Mouse (Mus musculus) kidney, postnatal 0 days (tissue): ENCODE data around the gene Rasgef1b. TPM values are rescaled to one million over a fixed set of nuclear protein-coding genes. Genes with fewer than 3 reads are reported as not detected.

Experiments used
- ATAC-seq: fragments of 200-750 bp; cut with Nextera tagmentation; replicated peaks from 2 replicates; pipeline ENCODE4 v1.8.0; 2017; ENCODE audit warnings: low read depth, moderate number of reproducible peaks, moderate TSS enrichment, moderate library complexity; ENCODE audit not compliant: low FRiP score
- DNase-seq: peaks from one replicate; pipeline ENCODE4 v3.0.0-alpha.2; 2016; ENCODE audit warnings: low spot score
- H3K27ac ChIP-seq: fragments of 300-500 bp; sonication (generic); 2 replicates; pipeline ENCODE4 v1.5.1; 2014; ENCODE audit warnings: mild to moderate bottlenecking
- H3K27me3 ChIP-seq: fragments of 300-500 bp; sonication (generic); 2 replicates; pipeline ENCODE4 v1.6.1; 2014; ENCODE audit warnings: low read length, mixed read lengths; ENCODE audit not compliant: insufficient read depth
- H3K36me3 ChIP-seq: fragments of 300-500 bp; sonication (generic); 2 replicates; pipeline ENCODE4 v1.6.1; 2014; ENCODE audit warnings: low read length, mixed read lengths; ENCODE audit not compliant: insufficient read depth
- H3K4me1 ChIP-seq: fragments of 300-500 bp; sonication (generic); replicated peaks from 2 replicates; pipeline ENCODE4 v1.6.1; 2014; ENCODE audit warnings: antibody characterized with exemption, low read length, mixed read lengths; ENCODE audit not compliant: insufficient read depth
- H3K4me2 ChIP-seq: fragments of 300-500 bp; sonication (generic); 2 replicates; pipeline ENCODE4 v1.6.1; 2014; ENCODE audit warnings: mild to moderate bottlenecking, low read length, moderate library complexity, mixed read lengths
- H3K4me3 ChIP-seq: fragments of 300-500 bp; sonication (generic); replicated peaks from 2 replicates; pipeline ENCODE4 v1.5.1; 2014; ENCODE audit warnings: low read depth, low read length
- H3K9ac ChIP-seq: fragments of 300-500 bp; sonication (generic); 2 replicates; pipeline ENCODE4 v1.6.1; 2014; ENCODE audit warnings: low read depth, low read length
- H3K9me3 ChIP-seq: fragments of 300-500 bp; sonication (generic); replicated peaks from 2 replicates; pipeline ENCODE4 v1.6.1; 2016; ENCODE audit warnings: low read length, inconsistent platforms, mixed read lengths
- CTCF ChIP-seq: IDR thresholded peaks from 2 replicates; pipeline ENCODE4 v1.5.1; 2016; ENCODE audit warnings: antibody characterized with exemption, low read depth, mild to moderate bottlenecking, moderate library complexity
- WGBS: fragments of 180-500 bp; shearing (Covaris S2); extraction: QIAGEN DNeasy Blood & Tissue Kit; methylation state at CpG from one replicate; pipeline ENCODE4 v1.1.7; 2014; 5-methylcytosine and 5-hydroxymethylcytosine counted together
- polyA plus RNA-seq: library from polyadenylated mRNA; unstranded; fragments of >200 nt; fragmentation: Nextera tagmentation; extraction: Ambion mirVana; gene quantifications from 2 replicates; pipeline ENCODE4 v1.2.1, GENCODE M21; 2015

Gene Rasgef1b
- polyA plus RNA-seq, 1 experiment from 2014 or later = 7.3 TPM

GRCm38 (mm10) chr5:99444777-99445176 is 284.1 kb downstream of the Rasgef1b start:
- Histone ChIP-seq H3K4me1 (no peaks in the 10 kb centered on the region), H3K36me3 (no peaks in the 10 kb centered on the region), H3K9ac (no peak overlapping the region), H3K27me3 (no peaks in the 10 kb centered on the region), H3K4me2 (no peak overlapping the region), H3K4me3 (no peak overlapping the region), H3K9me3 (no peaks in the 10 kb centered on the region), H3K27ac (no peak overlapping the region)
- no peak for TF ChIP-seq CTCF
- ATAC-seq = no peak
- WGBS = 60% methylated on average over 7 of the region's 7 CpGs
- DNase-seq = no peak

GRCm38 (mm10) chr5:99440109-99440508 is 288.8 kb downstream of the Rasgef1b start:
- ATAC-seq = no peak
- Histone ChIP-seq H3K9me3 (no peaks in the 10 kb centered on the region), H3K27ac (no peak overlapping the region), H3K27me3 (no peaks in the 10 kb centered on the region), H3K4me1 (no peaks in the 10 kb centered on the region), H3K4me2 (no peak overlapping the region), H3K36me3 (no peaks in the 10 kb centered on the region), H3K9ac (no peak overlapping the region), H3K4me3 (no peak overlapping the region)
- DNase-seq = no peak
- TF ChIP-seq CTCF = no peak
- WGBS = 60% methylated on average over 6 of the region's 6 CpGs

- H3K27me3 ChIP-seq = no peaks in the 10 kb centered on the region
- H3K36me3 ChIP-seq = no peaks in the 10 kb centered on the region
- no peak overlapping the region for H3K4me3 ChIP-seq
- no peak for TF ChIP-seq CTCF
- DNase-seq (peak; percentile 60), ATAC-seq (no peak)
- no peak overlapping the region for H3K27ac ChIP-seq
- no peaks in the 10 kb centered on the region for H3K4me1 ChIP-seq
- H3K9me3 ChIP-seq = no peaks in the 10 kb centered on the region
- 48% methylated on average over 1 of the region's 1 CpGs for WGBS
- H3K9ac ChIP-seq = no peak overlapping the region
- H3K4me2 ChIP-seq = no peak overlapping the region
Measured at GRCm38 (mm10) chr5:99438526-99438925, 290.3 kb downstream of the Rasgef1b start.

GRCm38 (mm10) chr5:99434226-99434625 is 294.6 kb downstream of the Rasgef1b start:
- Histone ChIP-seq H3K27ac (no peak overlapping the region), H3K9ac (no peak overlapping the region), H3K4me1 (no peaks in the 10 kb centered on the region), H3K36me3 (no peaks in the 10 kb centered on the region), H3K4me3 (no peak overlapping the region), H3K27me3 (no peaks in the 10 kb centered on the region), H3K9me3 (no peaks in the 10 kb centered on the region), H3K4me2 (no peak overlapping the region)
- ATAC-seq = no peak
- no peak for TF ChIP-seq CTCF
- 85% methylated on average over 4 of the region's 4 CpGs for WGBS
- DNase-seq = no peak

GRCm38 (mm10) chr5:99432471-99432870 is 296.4 kb downstream of the Rasgef1b start:
- DNase-seq (no peak), ATAC-seq (no peak)
- 92% methylated on average over 8 of the region's 8 CpGs for WGBS
- no peaks in the 10 kb centered on the region for H3K27me3 ChIP-seq
- H3K9me3 ChIP-seq = no peaks in the 10 kb centered on the region
- H3K4me2 ChIP-seq = no peak overlapping the region
- no peak for TF ChIP-seq CTCF
- no peak overlapping the region for H3K9ac ChIP-seq
- H3K27ac ChIP-seq = no peak overlapping the region
- no peaks in the 10 kb centered on the region for H3K4me1 ChIP-seq
- no peaks in the 10 kb centered on the region for H3K36me3 ChIP-seq
- no peak overlapping the region for H3K4me3 ChIP-seq

GRCm38 (mm10) chr5:99429273-99429672 is 299.6 kb downstream of the Rasgef1b start:
- H3K4me2 ChIP-seq = no peak overlapping the region
- no peak overlapping the region for H3K27ac ChIP-seq
- no peaks in the 10 kb centered on the region for H3K4me1 ChIP-seq
- ATAC-seq (no peak), DNase-seq (no peak)
- H3K9ac ChIP-seq = no peak overlapping the region
- H3K9me3 ChIP-seq = no peaks in the 10 kb centered on the region
- WGBS = 82% methylated on average over 8 of the region's 8 CpGs
- no peak overlapping the region for H3K4me3 ChIP-seq
- TF ChIP-seq CTCF = no peak
- H3K36me3 ChIP-seq = no peaks in the 10 kb centered on the region
- H3K27me3 ChIP-seq = no peaks in the 10 kb centered on the region

- no peaks in the 10 kb centered on the region for H3K36me3 ChIP-seq
- H3K4me1 ChIP-seq = no peaks in the 10 kb centered on the region
- H3K4me3 ChIP-seq = no peak overlapping the region
- H3K27me3 ChIP-seq = no peaks in the 10 kb centered on the region
- no peak overlapping the region for H3K9ac ChIP-seq
- 22% methylated on average over 5 of the region's 5 CpGs for WGBS
- H3K9me3 ChIP-seq = no peaks in the 10 kb centered on the region
- DNase-seq (no peak), ATAC-seq (no peak)
- TF ChIP-seq CTCF = no peak
- no peak overlapping the region for H3K4me2 ChIP-seq
- H3K27ac ChIP-seq = no peak overlapping the region
Measured at GRCm38 (mm10) chr5:99428648-99429047, 300.2 kb downstream of the Rasgef1b start.
